Mouse (Mus musculus) E14TG2a.4 (cell line): ENCODE measurements around the gene Olfr716.
"Not testable (repeated sequence)": the region's sequence is repeated elsewhere in the genome, so short reads cannot be mapped to it uniquely, and the experiment has no call there.

Experiments used
- H3K27me3 ChIP-seq: 2 replicates; pipeline ENCODE4 v1.6.1; 2014; ENCODE audit warnings: low read length, control low read depth; ENCODE audit not compliant: insufficient read depth
- H3K36me3 ChIP-seq: 2 replicates; pipeline ENCODE4 v1.6.1; 2014; ENCODE audit warnings: low read length, control low read depth; ENCODE audit not compliant: insufficient read depth
- H3K4me1 ChIP-seq: replicated peaks from 2 replicates; pipeline ENCODE4 v1.6.1; 2014; ENCODE audit warnings: low read depth, low read length, control low read depth
- H3K4me3 ChIP-seq: replicated peaks from 2 replicates; pipeline ENCODE4 v1.5.1; 2014; ENCODE audit warnings: mild to moderate bottlenecking, low read length
- H3K9me3 ChIP-seq: 2 replicates; pipeline ENCODE4 v1.6.1; 2014; ENCODE audit warnings: low read length, control low read depth
- CTCF ChIP-seq: conservative IDR thresholded peaks from 2 replicates; pipeline ENCODE4 v1.5.1; 2014; ENCODE audit warnings: low read length
- NANOG ChIP-seq: IDR thresholded peaks from 2 replicates; pipeline ENCODE4 v1.6.1; 2014; ENCODE audit warnings: borderline replicate concordance, low read length, mixed read lengths
- POU5F1 ChIP-seq: IDR thresholded peaks from 2 replicates; pipeline ENCODE4 v1.6.1; 2014; ENCODE audit warnings: low read length, borderline replicate concordance

Olfr716 gene

DNA sequence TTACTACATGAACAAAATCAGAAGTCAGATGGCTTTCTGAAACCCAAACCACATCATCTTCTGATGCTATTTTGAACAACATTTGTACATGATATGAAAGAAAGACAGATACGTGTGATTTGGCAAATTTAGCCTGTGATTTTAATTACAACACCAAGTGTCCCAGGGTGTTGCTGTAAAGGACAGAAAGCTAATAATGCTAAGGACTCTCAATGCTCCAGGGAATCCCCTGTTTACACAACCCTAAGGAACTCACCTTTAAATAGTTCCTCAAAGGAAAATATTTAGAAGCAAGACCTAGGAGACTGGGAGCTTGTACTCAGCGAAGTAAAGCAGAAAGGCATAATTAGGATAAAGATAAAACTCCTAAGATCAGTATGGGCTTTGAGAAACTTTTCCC, at the start of gene Olfr716:
Gene Olfr716, plus strand, starts transcription at position 301 of the 400 bp plus-strand sequence.
- not testable (repeated sequence) for H3K4me1 ChIP-seq, H3K36me3 ChIP-seq, H3K27me3 ChIP-seq, H3K9me3 ChIP-seq, H3K4me3 ChIP-seq

DNA sequence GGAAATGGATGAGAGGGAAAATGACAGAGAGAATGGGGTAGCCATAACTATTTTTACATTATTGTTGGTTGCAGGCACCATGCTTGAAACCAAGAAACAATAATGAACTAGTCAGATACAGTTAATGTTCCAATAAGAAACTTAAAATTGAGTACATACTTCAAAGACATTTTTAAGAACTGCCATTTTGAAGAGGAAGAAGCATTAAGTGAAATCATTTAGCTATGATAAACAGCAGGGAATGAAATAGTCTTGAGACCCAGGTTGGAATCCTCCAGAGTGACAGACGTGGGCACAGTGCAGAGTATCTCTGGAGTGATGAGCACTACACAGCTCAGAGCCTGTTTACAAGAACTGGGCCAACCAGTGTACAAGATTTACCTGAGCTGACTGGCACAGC, 45.2 kb upstream of the Olfr716 start, which contains the start of gene Olfr17:
Gene Olfr17, plus strand, starts transcription at position 301 of the 400 bp plus-strand sequence.
- Histone ChIP-seq H3K4me3 (no peak within 1 kb of the TSS), H3K36me3 (no peaks in the 10 kb centered on the region), H3K4me1 (no peaks in the 10 kb centered on the region), H3K27me3 (no peaks in the 10 kb centered on the region), H3K9me3 (no peaks in the 10 kb centered on the region)
- TF ChIP-seq POU5F1 (no peak), CTCF (no peak), NANOG (no peak)

DNA sequence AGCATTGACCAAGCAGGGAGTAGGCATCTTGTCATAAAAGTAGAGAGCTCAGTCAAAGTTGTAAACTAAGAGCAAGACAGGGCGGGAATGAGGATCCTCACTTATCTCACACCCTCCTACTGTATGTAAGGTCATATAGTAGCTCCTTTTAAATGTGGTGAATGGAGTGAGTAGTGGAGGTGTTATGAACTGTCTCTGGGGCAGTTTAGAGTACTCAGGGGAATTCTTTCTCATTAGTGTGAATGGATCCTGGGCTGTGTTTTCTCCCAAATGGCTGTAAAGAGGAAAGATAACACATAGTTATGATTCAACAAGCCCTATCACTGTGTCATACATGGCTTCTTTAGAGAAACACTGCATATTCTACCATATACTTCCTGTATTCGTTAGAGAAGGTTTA, 27.9 kb upstream of the Olfr716 start, which contains the start of gene Olfr715b:
Gene Olfr715b, minus strand, starts transcription at position 101 of the 400 bp plus-strand sequence.
- not testable (repeated sequence) for H3K27me3 ChIP-seq, H3K36me3 ChIP-seq, H3K9me3 ChIP-seq, H3K4me3 ChIP-seq, H3K4me1 ChIP-seq

DNA sequence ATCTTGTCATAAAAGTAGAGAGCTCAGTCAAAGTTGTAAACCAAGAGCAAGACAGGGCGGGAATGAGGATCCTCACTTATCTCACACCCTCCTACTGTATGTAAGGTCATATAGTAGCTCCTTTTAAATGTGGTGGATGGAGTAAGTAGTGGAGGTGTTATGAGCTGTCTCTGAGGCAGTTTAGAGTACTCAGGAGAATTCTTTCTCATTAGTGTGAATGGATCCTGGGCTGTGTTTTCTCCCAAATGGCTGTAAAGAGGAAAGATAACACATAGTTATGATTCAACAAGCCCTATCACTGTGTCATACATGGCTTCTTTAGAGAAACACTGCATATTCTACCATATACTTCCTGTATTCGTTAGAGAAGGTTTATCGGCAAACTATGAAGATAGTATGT, 7.1 kb upstream of the Olfr716 start, which contains the start of gene Olfr715:
Gene Olfr715, minus strand, starts transcription at position 101 of the 400 bp plus-strand sequence.
- not testable (repeated sequence) for H3K9me3 ChIP-seq, H3K27me3 ChIP-seq, H3K4me1 ChIP-seq, H3K4me3 ChIP-seq, H3K36me3 ChIP-seq

DNA sequence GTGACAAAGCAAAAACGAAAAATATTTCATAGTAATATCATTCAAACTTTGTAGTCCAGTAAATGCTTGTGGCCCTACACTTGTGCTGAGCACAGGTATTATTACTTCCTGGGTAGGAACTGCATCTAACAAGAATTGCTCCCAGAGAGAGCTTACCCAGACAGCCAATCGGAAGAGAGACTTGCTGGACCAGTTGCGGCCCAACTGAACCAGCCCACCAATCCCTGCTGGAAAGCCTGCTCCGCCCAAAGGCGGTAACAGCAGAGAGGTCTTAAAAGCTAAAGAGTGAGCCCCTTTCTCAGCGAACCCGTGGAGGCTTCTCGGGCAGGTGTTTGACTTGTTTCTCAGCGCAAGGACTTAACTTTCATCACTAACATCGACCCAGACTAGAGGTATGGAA, 28.6 kb downstream of the Olfr716 start, which contains the start of gene Nlrp14:
Gene Nlrp14, plus strand, starts transcription at position 301 of the 400 bp plus-strand sequence.
- no peaks in the 10 kb centered on the region for H3K27me3 ChIP-seq
- TF ChIP-seq NANOG = no peak
- H3K9me3 ChIP-seq = no peaks in the 10 kb centered on the region
- H3K4me1 ChIP-seq = 0 out of 2 replicates have a peak, but pooled peaks cover 5% of the 10 kb centered on the region
- H3K4me3 ChIP-seq = peak within 1 kb of the TSS; percentile 17; the same call in 1 of the 2 replicates
- no peaks in the 10 kb centered on the region for H3K36me3 ChIP-seq

DNA sequence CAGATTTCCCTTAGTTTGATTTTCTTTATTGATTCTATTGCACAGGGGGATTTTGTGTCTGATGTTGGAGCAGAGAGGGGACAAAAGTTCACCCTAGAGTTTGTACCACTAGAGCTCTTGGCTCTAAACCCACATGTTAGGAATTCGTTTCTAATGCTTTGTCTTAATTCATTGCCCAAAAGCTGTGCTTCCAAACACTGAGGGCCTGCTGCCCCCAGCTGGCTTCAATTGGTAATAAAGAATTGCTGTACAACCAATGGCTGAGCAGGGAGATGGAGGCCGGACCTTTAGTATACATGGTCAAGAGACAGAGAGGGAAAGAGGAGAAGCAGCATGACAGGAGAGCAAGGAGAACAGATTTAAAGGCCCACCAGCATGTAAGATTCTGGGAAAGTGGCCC, 42.3 kb downstream of the Olfr716 start:
- H3K9me3 ChIP-seq = peaks cover 7% of the 10 kb centered on the region; the same call in 1 of the 2 replicates
- no peaks in the 10 kb centered on the region for H3K4me1 ChIP-seq
- no peak overlapping the region for H3K4me3 ChIP-seq
- TF ChIP-seq CTCF (no peak), NANOG (no peak)
- H3K27me3 ChIP-seq = no peaks in the 10 kb centered on the region
- H3K36me3 ChIP-seq = no peaks in the 10 kb centered on the region
